Comparison of ENCODE assay signal across 9 mouse cellular contexts in the genomic region with DNA sequence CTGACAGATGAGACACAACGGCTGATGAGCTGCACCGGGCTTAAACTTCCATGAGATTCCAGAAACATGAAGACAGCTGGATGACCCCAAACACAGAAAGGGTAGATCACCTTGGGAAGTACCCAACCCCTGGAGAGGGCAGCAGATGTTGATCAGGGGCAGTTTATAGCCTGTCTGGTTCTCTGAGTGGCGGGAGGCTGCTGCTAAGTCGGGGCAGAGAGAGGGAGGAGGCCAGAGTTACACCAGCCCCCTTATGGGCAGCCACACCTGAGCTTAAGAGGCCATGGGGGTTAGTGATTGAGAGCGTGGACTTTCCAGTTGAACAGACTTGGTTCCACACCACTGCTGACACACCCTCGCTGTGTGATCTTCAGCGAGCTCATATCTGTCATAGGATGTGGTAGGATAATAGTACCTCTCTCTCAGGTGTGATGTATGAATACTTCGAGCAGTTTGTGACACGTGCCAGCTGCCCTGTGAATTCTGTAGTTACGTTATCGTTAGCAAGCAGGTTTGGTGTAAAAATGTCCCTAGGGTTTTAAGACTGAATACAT. TPM values are rescaled to one million over a fixed set of nuclear protein-coding genes. Genes with fewer than 3 reads are reported as not detected.
DNase-seq lines count a peak whose midpoint lies in the region; ATAC-seq and TF ChIP-seq lines count a peak whose summit lies in the region.
"Had no signal": no experiment of that assay in that cellular context is flagged by ENCODE, and none has a peak within 500 bp of the region (broad histone marks: within the 10 kb centered on the region; RNA-seq: fewer than 3 reads in every experiment).

No protein-coding gene starts in this region.

- ATAC-seq in lung, embryonic 14.5 days (ENCODE audit: insufficient read depth), result no peak
- no peak for ATAC-seq in forebrain, postnatal 0 days
- ATAC-seq in limb, embryonic 13.5 days (ENCODE audit: low FRiP score, low read depth), result no peak

- no peaks in the 10 kb centered on the region for H3K36me3 ChIP-seq in lung, embryonic 14.5 days (ENCODE audit: insufficient read depth)
- H3K36me3 ChIP-seq in forebrain, postnatal 0 days (ENCODE audit: insufficient read depth), result no peaks in the 10 kb centered on the region
- H3K36me3 ChIP-seq in limb, embryonic 13.5 days, result no peaks in the 10 kb centered on the region
- no peaks in the 10 kb centered on the region for H3K36me3 ChIP-seq in small intestine, adult 2 months (ENCODE audit: control insufficient read depth, insufficient read depth, low read length)

- no peak for TF ChIP-seq CTCF in lung, embryonic 14.5 days (IDR thresholded peaks at IDR 0.05; ENCODE audit: low read depth)
- TF ChIP-seq CTCF in forebrain, postnatal 0 days (IDR thresholded peaks at IDR 0.05; ENCODE audit: low read depth), result no peak
- no peak for TF ChIP-seq CTCF in small intestine, adult 2 months (IDR thresholded peaks at IDR 0.05; ENCODE audit: extremely low read depth, insufficient read length, insufficient replicate concordance, low read depth, low read length)

- no peak for DNase-seq in lung, embryonic 14.5 days
- DNase-seq in lung, postnatal 14 days, result no peak
- no peak for DNase-seq in forebrain, postnatal 0 days
- DNase-seq in B cell, adult 2 months, result no peak
- no peak for DNase-seq in adrenal gland, adult 18-20 months (ENCODE audit: low spot score in 2 of 2)
- DNase-seq: cerebellum, postnatal 10 days; gastrocnemius, postnatal 36 days had no signal

- no peak overlapping the region for H3K9ac ChIP-seq in lung, embryonic 14.5 days
- no peak overlapping the region for H3K9ac ChIP-seq in forebrain, postnatal 0 days
- H3K9ac ChIP-seq in limb, embryonic 13.5 days, result peak overlapping the region; percentile 79; the same call in 1 of the 2 replicates

- H3K4me2 ChIP-seq in lung, embryonic 14.5 days, result peak overlapping the region; percentile 92; the same call in 1 of the 2 replicates
- peak overlapping the region; percentile 90 for H3K4me2 ChIP-seq in forebrain, postnatal 0 days (ENCODE audit: low read depth)
- H3K4me2 ChIP-seq in limb, embryonic 13.5 days (replicated peaks), result peak overlapping the region; percentile 90

- H3K9me3 ChIP-seq in lung, embryonic 14.5 days (ENCODE audit: low read depth, low read length), result no peaks in the 10 kb centered on the region
- no peaks in the 10 kb centered on the region for H3K9me3 ChIP-seq in forebrain, postnatal 0 days (ENCODE audit: low read length)
- no peaks in the 10 kb centered on the region for H3K9me3 ChIP-seq in limb, embryonic 13.5 days

- no peaks in the 10 kb centered on the region; the same call in none of the 2 replicates for H3K4me1 ChIP-seq in lung, embryonic 14.5 days (ENCODE audit: insufficient read depth)
- H3K4me1 ChIP-seq in forebrain, postnatal 0 days (ENCODE audit: insufficient read depth), result peaks cover 9% of the 10 kb centered on the region; the same call in 1 of the 2 replicates
- peaks cover 28% of the 10 kb centered on the region for H3K4me1 ChIP-seq in limb, embryonic 13.5 days
- H3K4me1 ChIP-seq in small intestine, adult 2 months (ENCODE audit: control insufficient read depth, insufficient read depth, insufficient read length, low read length), result peaks cover 32% of the 10 kb centered on the region; the same call in 1 of the 2 replicates

- H3K4me3 ChIP-seq in lung, embryonic 14.5 days (ENCODE audit: low read depth, low read length), result peak overlapping the region; percentile 82; the same call in 1 of the 2 replicates
- peak overlapping the region; percentile 81; the same call in 1 of the 2 replicates for H3K4me3 ChIP-seq in forebrain, postnatal 0 days (ENCODE audit: low read depth, low read length)
- H3K4me3 ChIP-seq in limb, embryonic 13.5 days, result peak overlapping the region; percentile 89
- H3K4me3 ChIP-seq in small intestine, adult 2 months (ENCODE audit: low read depth, low read length), result peak overlapping the region; percentile 69

- no peak overlapping the region for H3K27ac ChIP-seq in lung, embryonic 14.5 days (ENCODE audit: low read depth)
- H3K27ac ChIP-seq in forebrain, postnatal 0 days (ENCODE audit: low read depth, low read length), result no peak overlapping the region
- no peak overlapping the region for H3K27ac ChIP-seq in limb, embryonic 13.5 days
- peak overlapping the region; percentile 52 for H3K27ac ChIP-seq in small intestine, adult 2 months (ENCODE audit: insufficient read depth, low read depth, low read length)

- H3K27me3 ChIP-seq in lung, embryonic 14.5 days (ENCODE audit: insufficient read depth, low read length), result no peaks in the 10 kb centered on the region
- H3K27me3 ChIP-seq in forebrain, postnatal 0 days (ENCODE audit: insufficient read depth, low read length), result no peaks in the 10 kb centered on the region
- H3K27me3 ChIP-seq in limb, embryonic 13.5 days, result peaks cover 7% of the 10 kb centered on the region; the same call in 1 of the 2 replicates
- no peaks in the 10 kb centered on the region for H3K27me3 ChIP-seq in small intestine, adult 2 months (ENCODE audit: control insufficient read depth, insufficient read depth, low read length)

- WGBS in lung, embryonic 14.5 days, result 62% methylated on average over 11 of the region's 11 CpGs
- 75% methylated on average over 11 of the region's 11 CpGs for WGBS in forebrain, postnatal 0 days
- 48% methylated on average over 11 of the region's 11 CpGs for WGBS in limb, embryonic 13.5 days
- WGBS in small intestine, adult 2 months, result 38% methylated on average over 11 of the region's 11 CpGs

- TF ChIP-seq POLR2A in small intestine, adult 2 months (IDR thresholded peaks at IDR 0.05; ENCODE audit: low read depth, low read length), result no peak

RNA-seq across cellular contexts. Expression of gene Ppp1r13b, which starts 1.2 kb away (rescaled TPM):
- polyA plus RNA-seq in lung, embryonic 14.5 days (2014; fragmentation: Nextera tagmentation; extraction: Ambion mirVana), result 28.9 and 29.0 TPM in 2 replicates
- total RNA-seq in forebrain, postnatal 0 days (2014; rRNA removed), result 47.1 and 53.8 TPM in 2 replicates
- 31.7 and 37.6 TPM in 2 replicates for polyA plus RNA-seq in forebrain, postnatal 0 days (2015; fragmentation: Nextera tagmentation; extraction: Ambion mirVana)
- 12.0 and 13.2 TPM in 2 replicates for polyA plus RNA-seq in limb, embryonic 13.5 days (2015; fragmentation: Nextera tagmentation; extraction: Ambion mirVana)
- 12.2 and 22.8 TPM in 2 replicates for polyA plus RNA-seq in small intestine, adult 2 months (2012; rRNA removed)
- 10 to 100 TPM; 16.2 to 19.4 TPM for total RNA-seq in adrenal gland, adult 18-20 months (2021)

RNA-seq across cellular contexts. Expression of gene Atp5mpl, which starts 57.7 kb away (rescaled TPM):
- polyA plus RNA-seq in lung, embryonic 14.5 days (2014; fragmentation: Nextera tagmentation; extraction: Ambion mirVana), result 647 and 712 TPM in 2 replicates
- total RNA-seq in forebrain, postnatal 0 days (2014; rRNA removed), result 313 and 545 TPM in 2 replicates
- 765 and 965 TPM in 2 replicates for polyA plus RNA-seq in forebrain, postnatal 0 days (2015; fragmentation: Nextera tagmentation; extraction: Ambion mirVana)
- 622 and 628 TPM in 2 replicates for polyA plus RNA-seq in limb, embryonic 13.5 days (2015; fragmentation: Nextera tagmentation; extraction: Ambion mirVana)
- polyA plus RNA-seq in small intestine, adult 2 months (2012; rRNA removed), result 17.1 and 34.2 TPM in 2 replicates
- 100 to 1,000 TPM; 359 to 454 TPM for total RNA-seq in adrenal gland, adult 18-20 months (2021)

Comparison
In these comparisons a context has a peak if more than half of its experiments do, and no peak if none do; other contexts are left out.
1. RNA of gene Atp5mpl, which starts 57.7 kb away (polyA plus RNA-seq): 765 to 965 TPM in forebrain, postnatal 0 days, 647 to 712 TPM in lung, embryonic 14.5 days and 622 to 628 TPM in limb, embryonic 13.5 days; 17.1 to 34.2 TPM in small intestine, adult 2 months; every median in the first group is over 10 times any median in the second.
2. Peak in every context shown above with its lines, with median percentiles within 50 percentile points of each other: H3K4me2 ChIP-seq and H3K4me3 ChIP-seq.